Mouse (Mus musculus) ES-CJ7 (cell line): ENCODE results near the gene Naa40.
A peak's percentile ranks its signal among the peaks of the same experiment; 100 is the strongest.

Experiments
- DNase-seq: peaks from one replicate; pipeline ENCODE4 v3.0.0; 2011; ENCODE audit warnings: low read depth, low spot score

The Naa40 gene

DNA sequence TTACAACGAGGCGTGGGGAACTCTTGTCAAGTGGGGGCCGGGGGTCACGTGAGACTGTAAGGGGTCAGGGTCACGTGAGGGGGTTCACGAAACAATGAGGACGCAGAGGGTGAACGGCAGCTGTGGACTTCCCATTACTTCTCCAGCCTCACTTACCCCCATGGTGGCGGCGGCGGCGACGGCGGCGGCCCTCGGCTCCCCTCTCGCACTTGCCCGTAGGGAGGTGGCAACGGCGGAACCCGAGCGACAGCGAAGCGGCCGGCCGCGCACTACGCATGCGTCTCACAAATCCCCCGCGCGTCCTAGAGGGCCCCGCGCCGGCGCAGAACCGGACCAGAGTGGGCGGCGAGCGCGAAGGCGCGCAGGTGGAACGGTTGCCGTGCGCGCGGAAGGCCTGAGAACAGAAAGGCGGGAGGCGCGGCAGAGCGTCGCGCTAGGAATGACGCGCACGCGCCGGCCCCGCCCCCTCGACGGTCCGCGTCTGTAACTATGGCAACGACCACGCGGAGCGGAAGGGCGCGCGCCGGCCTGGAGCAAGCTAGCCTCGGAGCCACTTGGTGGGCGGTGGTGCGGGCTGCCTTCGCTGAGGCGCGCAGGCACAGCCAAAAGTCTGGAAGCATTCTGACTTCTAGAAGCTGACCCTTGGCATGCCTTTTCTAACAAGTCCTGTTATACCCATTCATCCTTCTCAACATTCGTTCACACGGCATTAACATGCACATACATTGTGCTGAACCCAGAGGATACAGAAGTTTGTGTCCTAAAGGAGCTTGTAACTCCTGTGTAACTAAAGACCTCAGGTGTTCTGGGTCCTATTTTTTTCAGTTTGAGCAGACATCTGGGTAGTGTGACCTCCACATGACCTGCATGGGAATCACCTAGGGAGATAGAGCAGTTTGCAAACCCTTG is at the start of gene Naa40:
Gene Naa40, minus strand, starts transcription at position 402 of the 909 bp plus-strand sequence.
- peak; percentile 95 for DNase-seq

DNA sequence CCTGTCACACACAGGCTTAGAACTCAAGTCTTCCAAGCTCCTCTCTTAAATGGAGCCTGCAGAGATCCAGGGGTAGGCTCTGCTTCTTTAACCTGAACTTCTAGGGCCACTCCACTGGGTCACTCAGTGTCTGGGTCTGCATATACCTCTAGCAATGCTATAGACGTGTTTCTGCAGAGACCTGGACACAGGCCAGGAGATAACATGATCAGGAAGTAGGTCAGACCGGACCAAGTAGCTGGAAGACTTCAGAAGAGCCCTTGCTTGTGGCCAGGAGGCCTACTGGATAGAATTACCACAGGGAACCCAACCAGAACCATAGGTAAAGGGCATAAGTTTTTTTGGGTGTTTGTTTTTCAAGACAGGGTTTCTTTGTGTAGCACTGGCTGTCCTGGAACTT is 48.8 kb upstream of the Naa40 start:
- no peak for DNase-seq

DNA sequence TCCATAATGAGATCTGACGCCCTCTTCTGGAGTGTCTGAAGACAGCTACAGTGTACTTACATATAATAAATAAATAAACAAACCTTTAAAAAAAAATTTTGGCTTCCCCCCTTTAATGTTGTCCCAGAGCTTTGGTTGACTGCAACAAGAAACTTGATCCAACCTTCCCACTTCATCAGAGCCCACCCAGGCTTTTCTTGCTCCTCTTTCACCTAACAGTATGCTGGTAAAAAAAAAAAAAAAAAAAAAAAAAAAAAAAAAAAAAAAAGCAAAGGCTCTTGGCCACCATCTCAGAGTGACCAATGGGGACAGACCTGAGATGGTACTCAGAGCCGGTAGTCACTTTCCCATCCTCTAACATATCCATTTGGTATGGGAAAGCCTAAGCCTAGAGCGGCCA is 47.3 kb upstream of the Naa40 start:
- no peak for DNase-seq

DNA sequence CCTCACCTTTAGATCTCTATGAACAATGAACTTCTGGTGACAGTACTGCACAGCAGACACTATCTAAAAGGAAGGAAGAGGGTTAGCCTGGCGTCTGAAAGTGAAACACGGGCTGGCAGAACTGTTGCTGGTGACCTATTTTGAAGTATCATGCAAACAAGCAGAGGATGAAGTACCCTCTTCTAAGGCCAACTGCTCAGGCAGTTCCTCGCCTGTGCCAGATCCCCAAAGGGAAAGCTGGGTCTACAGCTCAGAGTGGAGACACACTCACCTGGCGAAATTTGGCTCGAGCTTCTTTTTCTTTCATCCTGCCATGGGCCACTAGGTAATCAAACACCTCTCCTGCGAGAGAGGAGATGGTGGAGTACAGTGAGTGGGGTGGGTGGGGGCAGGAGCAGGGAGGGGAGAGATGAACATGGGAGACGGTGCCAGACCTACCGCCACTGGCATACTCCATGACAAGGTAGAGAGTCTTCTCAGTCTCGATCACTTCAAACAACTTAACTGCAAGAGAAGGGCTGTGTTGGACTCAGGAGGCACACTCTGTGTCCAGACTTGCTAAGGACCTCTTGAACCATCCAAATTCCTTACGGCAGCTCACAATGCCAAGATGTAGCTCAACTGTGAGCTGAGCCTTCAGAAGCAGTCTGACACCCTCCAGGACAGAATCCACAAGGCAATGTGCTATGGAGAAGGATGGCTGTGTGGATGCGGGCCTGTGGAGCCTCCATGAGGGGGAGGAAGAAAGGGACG is 45.8 kb upstream of the Naa40 start:
- DNase-seq: no peak

DNA sequence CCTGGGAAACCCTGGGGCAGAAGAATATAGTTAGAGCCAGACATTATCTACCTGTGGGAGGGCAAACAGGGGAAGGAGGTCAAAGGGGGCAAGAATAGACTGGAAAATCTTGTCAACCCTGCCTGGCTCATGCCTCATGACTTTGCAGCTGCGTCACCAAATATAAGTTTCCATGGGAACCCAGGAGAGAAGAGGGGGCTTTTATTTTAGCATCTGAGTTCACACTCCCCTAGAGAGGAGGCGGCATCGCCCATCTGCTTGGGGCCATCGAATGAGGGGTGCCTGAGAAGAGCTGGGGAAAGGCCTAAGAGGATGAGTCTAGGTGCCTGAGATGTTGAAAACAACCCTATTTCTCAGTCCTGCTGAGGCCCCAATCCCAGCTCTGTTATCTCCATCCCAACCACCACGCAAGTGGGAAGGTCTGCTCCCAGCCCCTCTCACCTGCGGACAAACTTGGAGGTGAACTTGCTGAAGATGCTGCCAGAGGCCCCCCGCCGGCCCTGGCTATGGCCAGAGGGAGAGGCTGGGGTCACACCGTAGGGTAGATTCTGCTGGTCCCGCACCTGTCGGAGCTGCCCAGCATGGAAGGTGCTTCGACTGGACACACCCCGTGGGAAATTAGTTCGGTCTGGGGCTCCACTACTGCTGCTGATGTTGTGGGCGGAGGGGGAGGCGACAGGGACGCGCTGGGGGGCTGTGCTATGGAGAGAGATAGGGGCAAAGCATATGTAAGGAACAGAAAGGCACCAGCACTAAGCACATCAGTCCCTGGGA is 39.8 kb upstream of the Naa40 start:
- DNase-seq: no peak

DNA sequence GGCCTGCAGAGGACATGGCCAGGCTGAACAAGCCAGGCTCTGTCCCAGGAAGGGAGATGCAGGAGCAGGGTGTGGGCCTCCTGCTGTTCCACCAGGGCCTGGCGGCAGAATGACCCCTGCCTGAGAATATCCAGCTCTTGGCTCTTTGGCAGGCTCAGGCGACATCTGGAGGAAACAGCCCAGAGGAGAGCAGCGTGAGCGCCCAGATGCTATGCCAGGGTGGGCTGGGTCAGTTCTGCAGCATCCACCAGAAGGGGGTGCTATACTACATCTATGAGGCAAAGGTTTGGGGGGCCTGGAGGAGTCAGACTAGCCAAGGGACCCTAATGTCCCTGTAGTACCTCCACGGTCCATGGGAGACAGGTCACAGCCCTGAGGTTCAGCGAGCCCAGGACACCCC is 38.1 kb upstream of the Naa40 start:
- DNase-seq: peak; percentile 67

DNA sequence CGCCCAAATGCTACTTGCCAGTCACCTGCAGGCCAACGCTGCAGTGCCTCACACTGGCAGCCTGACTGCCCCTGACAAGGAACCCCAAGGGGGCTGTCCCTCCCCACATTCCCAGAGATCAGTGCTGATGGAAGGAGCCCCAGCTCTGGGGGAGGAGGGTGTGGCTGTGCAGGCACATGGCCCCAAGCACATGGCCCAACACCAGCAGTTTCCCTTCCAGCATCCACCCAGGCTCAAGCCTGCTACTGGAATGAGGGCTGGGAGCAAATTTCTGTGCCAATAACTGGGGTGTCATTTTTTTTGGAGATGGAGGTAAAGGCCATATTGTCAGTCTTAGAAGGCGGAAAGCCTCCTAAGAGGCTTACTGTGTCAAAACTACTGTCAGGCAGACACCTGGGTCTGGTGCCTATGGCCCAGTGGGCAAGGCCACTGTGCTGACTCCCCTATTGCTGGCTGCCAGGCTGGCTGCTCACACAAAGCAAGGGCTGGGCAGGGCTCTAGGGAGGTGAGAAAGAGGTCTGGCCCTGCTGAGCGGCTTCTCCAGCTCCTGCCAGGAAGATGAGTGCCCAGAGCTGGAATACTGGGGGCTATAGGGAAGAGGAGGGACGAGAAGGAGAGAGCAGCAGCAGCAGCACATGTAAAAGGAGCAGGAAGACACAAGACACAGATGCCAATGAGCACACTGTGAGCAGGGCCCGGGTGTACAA is 37.4 kb upstream of the Naa40 start:
- DNase-seq: no peak

DNA sequence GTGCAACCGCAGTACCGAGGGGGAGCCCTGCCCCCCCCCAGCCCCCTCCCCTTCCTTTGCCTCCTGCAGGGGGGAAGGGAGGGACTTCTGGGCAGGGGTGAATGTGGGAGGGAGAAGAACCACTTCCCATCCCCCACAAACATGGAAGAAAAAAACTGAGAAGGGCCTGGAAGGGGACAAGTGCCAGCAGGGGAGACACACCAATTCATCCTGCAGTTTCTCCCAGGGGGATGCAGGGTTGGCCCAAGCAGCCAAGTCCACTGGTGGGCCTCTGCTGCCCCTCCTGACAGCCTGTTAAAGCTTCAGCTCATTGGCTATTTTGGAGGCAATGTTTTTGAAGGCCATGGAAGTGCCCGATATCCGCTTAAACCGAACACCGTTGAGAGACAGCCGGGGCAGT is 35.8 kb upstream of the Naa40 start:
- DNase-seq: no peak

DNA sequence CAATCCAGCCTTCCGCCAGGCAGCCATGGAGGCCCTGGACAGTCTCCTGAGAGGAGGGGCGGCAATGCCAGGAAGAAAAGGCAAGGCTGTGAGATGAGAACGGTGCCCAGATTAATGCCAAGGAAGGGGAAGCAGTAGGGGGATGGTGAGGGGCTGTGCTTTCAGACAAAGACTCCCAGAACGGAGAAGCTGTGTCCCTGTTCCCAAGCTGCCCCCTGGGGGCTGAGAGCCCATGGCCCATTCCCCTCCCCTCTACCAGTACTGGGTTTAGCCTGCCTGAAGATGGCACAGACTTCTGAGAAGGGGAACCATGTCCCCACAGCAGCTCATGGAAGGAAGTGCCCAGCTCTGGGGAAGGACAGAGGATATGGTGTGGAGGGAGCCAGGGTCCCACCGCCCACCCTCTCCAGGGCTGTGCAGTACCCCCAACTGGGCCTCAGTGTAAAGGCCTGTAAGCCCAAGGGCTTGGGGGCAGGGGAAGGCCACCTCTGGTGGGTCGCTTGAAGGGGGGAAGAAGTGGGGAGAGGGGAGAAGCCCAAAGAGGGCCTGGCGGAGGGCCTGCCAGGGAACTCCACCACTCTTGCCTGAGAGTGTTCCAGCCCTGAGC is 35.2 kb upstream of the Naa40 start:
- no peak for DNase-seq

DNA sequence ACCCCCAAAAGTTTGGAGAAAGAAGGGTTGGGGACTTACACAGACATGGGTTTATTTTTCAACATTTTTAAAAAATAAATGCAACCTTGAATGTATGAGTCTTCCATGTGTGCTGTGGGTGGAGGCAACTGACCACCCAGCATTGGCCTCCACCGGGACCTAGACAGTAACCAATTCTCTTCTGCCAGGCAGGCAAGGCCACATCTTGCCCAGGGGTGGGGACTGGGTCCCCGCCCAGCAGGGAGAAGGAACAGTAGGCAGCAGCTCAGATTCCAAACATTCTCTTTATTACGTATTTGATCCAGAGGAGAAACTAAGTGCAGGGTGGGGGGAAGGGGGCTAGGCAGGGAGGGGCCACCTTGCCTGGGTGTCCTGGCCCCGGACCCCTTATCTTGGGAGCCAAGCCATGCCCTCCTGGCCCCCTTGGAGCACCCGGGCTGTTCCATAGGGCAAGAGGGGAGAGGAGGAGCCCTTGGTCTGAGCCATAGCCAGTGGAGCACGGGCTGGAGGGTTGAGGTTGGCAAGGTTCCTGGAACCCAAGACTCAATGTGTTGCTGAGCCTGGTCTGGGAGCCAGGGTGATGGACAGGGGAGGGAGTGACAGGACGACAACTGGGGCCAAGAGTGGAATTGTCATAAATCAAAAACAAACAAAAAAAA is 34.3 kb upstream of the Naa40 start:
- no peak for DNase-seq

DNA sequence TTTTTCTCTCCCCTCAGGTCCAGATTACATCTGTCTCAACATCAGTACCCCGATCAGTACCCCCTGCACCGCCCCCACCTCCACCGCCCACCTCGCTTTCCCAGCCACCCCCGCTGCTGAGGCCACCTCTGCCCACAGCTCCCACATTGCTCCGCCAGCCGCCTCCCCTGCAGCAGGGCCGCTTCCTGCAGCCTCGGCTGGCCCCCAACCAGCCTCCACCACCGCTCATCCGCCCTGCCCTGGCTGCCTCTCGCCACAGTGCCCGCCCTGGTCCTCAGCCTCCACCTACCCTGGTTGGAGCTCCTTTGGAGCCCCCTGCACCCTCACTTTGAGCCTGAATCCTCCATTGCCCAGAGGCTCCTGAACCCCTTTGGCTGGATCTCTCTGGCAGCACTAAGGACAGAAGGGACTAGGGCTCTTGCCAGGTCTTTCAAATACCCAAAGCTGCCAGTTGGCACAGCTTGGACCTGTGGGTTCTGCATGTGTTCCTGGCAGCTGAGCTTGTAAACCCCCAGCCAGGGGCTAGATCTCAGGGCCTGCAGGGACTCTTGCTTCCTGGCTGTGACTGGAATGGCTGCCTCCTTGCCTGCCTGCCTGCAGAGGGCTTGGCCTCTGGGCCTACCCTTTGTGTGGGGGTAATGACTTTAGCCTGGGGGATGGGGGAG is 33.5 kb upstream of the Naa40 start:
- peak; percentile 25 for DNase-seq

DNA sequence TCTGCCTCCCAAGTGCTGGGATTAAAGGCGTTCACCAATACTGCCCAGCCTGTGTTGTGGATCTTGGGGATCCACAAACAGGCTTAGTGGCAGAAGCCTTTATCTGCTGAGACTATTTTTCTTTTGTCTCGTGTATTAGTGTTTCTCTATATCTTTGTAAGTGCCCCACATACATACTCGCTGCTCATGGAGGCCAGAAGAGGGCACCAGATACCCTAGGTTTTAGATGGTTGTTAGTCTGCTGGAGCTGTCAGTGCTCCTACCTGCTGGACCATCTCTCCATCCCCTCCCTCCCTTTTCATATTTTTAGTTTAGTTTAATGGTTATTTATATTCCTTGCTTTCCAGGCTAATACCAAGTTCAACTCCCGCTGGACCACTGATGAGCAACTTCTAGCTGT is 32.5 kb upstream of the Naa40 start:
- peak; percentile 62 for DNase-seq

DNA sequence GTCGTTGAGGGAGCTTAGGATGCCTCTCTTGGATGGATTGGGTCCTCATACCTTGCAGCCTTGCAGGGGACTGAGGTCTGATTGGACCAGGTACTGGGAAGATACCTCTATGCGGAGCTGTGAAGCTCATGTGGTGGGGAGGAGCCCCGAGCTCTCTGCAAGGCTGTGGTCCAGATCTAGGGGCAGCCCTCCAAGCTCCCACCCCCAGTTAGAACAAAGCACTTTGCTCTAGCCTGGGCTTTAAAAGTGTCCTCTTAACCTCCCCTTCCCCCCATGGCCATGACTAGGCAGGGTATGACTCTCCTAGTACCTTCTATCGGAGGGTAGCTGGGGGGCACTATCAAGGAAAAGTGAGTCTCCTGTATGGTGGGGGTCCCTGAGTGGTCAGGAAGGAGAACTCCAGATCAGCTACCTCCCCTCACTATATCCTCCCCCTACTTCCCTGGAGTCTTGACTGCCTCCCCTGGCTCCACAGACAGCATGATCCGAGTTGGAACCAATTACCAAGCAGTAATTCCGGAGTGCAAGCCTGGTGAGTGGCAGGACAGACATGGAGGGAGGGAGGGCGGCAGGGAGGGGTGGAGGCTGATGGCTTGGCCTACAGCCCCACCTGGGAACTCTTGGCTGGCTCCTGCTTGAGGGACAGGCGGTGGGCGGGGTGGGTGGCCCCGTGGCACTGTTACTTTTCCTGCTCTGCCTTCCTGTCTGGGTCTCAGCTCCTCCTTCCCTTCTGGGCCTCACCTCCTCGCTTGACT is 28.5 kb upstream of the Naa40 start:
- no peak for DNase-seq

DNA sequence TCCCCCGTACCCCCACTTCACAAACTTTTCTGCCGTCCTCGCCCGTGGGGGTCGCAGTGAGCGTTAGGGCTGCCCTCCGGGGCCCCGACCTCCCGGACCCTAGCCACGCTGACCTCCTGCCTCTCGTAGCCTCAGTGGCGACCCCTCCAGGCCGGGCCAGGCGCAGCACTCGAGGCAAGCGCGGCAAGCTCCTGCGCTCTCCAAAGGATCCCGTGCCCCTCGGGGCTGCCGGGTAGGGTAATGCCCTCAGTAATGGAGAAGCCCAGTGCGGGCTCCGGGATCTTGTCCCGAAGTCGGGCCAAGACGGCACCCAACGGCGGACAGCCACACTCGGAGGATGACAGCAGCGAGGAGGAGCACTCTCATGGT is 27.7 kb upstream of the Naa40 start:
- DNase-seq: peak; percentile 83

DNA sequence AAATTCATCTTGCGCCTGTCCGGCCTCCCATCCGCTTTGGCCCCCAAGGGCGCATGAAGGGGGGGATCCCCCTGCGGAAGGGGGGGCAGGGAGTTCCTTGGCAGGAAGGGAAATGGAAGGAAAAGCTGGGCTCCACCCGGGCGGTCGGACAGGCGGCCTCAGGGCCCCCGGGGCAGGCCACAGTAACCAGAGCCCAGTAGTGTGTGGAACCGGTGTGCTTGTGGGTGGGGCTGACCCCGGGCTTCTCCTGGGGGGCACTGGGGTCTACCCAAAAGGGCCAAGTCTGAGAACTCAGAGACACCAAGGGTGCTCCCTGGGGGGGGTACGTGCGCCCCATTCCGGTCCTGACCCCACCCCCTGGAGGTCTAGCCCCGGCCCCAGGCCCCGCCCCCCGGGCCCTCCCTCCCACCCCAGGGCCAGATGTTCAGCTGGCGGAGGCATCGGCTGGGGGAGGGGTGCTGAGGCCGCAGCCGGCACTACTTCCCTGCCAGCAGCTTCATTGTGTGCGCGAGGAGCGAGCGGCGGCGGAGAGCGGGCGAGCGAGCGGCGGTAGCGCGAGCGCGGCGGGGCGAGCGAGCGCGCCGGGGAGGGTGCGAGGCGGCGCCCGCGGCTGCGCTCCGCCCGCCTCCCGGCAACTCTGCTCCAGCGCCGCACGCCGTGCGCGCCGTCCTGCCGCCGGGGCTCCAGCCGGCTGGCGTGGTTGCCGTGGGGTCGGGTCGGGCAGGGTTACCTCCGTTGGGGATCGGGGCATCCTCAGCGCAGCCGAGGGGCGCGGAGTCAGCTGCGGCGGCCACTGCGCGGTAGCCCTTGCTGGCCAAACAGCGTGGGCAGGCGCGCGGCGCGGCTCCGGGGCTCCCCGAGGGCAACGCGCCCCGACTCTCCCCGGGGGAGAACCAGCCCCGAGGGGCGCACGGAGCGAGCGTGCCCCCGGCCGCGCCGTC is 27.1 kb upstream of the Naa40 start:
- peak; percentile 85 for DNase-seq

DNA sequence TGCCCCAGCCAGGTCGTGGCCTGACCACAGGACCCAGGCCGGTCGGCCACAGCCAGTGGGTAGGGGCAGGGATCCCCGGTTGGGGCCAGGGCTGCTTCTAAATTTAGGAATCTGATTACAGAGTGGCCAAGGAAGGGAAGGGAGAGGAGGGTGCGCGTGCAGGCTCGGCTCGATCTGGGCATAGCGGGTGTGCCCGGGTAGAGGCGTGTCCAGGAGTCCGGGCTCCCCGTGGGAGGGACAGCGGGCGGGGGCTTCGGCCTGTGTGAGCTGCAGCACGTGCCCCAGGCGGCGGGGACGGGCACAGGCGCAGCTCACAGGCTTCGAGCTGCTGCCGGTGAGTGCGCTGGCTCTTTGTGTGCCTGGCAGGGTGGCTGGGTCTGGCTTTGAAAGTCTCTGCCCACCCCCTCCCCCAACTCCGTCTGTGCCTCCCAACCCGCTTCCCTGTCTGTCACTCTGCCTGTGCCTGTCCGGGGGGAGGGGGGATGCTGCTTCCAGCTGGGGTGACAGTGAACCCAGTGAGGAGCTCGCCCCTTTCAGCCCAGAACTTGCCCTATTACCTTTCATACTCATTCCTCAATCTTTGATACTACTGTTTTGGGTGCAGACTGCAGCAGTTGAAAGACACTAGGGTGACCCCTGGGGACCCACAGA is 26.2 kb upstream of the Naa40 start, which contains the start of gene Rcor2:
Gene Rcor2, plus strand, starts transcription at position 235 of the 651 bp plus-strand sequence.
- peak; percentile 80 for DNase-seq

DNA sequence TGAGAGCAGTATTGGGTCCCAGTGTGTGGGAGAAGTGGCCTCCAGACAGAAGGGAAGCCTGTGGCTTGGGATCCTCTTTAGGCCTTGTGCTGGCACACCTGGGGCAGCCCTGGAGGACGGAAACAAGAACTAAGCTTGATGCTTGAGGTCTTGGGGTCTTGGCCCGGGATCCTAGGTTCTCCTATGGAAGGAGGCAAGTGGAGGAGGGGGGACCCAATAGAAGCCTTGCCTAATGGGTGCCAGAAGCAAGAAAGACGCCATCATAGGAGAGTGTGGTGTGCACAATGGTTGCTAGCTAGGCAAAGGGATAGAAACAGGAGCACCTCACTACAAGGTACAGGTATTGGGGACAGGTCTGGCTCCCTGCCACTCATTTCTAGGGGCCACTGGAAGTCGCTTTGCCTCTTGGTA is 25.4 kb upstream of the Naa40 start:
- no peak for DNase-seq
